Mouse (Mus musculus) testis, adult 2 months (tissue): ENCODE measurements around the gene Dock10. TPM values are rescaled to one million over a fixed set of nuclear protein-coding genes. Genes with fewer than 3 reads are reported as not detected.

Source experiments
- H3K27ac ChIP-seq: fragments of 200-500 bp; 2 replicates; pipeline ENCODE4 v1.5.1; 2012; ENCODE audit warnings: low read depth, low read length; ENCODE audit not compliant: control insufficient read depth, insufficient read depth
- H3K27me3 ChIP-seq: fragments of 200-500 bp; 2 replicates; pipeline ENCODE4 v1.6.1; 2012; ENCODE audit warnings: mild to moderate bottlenecking, low read length, moderate library complexity; ENCODE audit not compliant: control insufficient read depth, insufficient read depth
- H3K36me3 ChIP-seq: fragments of 200-500 bp; 2 replicates; pipeline ENCODE4 v1.6.1; 2012; ENCODE audit warnings: mild to moderate bottlenecking, low read length; ENCODE audit not compliant: control insufficient read depth, insufficient read depth
- H3K4me1 ChIP-seq: fragments of 200-500 bp; 2 replicates; pipeline ENCODE4 v1.6.1; 2012; ENCODE audit warnings: low read length; ENCODE audit not compliant: control insufficient read depth, insufficient read depth
- H3K4me3 ChIP-seq: fragments of 200-500 bp; 2 replicates; pipeline ENCODE4 v1.5.1; 2012; ENCODE audit warnings: low read depth, mild to moderate bottlenecking, low read length, moderate library complexity, mixed read lengths; ENCODE audit not compliant: control insufficient read depth
- CTCF ChIP-seq: fragments of 200-500 bp; IDR thresholded peaks from 2 replicates; pipeline ENCODE4 v1.5.1; 2012; ENCODE audit warnings: low read depth, mild to moderate bottlenecking, inconsistent platforms, low read length, moderate library complexity; ENCODE audit not compliant: control insufficient read depth, insufficient read depth, insufficient replicate concordance
- POLR2A ChIP-seq: fragments of 200-500 bp; IDR thresholded peaks from 2 replicates; pipeline ENCODE4 v1.6.1; 2012; ENCODE audit warnings: low read depth, mild to moderate bottlenecking, inconsistent platforms, low read length, moderate library complexity; ENCODE audit not compliant: control insufficient read depth
- polyA plus RNA-seq: library from polyadenylated mRNA; depleted of rRNA; stranded (reverse); fragments of >200 nt; gene quantifications from 2 replicates; pipeline ENCODE4 v1.2.3, GENCODE M21; 2012

Dock10 gene
- polyA plus RNA-seq, 1 experiment: 0.19 TPM

GRCm38 (mm10) chr1:80671056-80671455, 87.3 kb downstream of the Dock10 start:
- Histone ChIP-seq H3K4me1 (no peaks in the 10 kb centered on the region), H3K27me3 (no peaks in the 10 kb centered on the region), H3K36me3 (no peaks in the 10 kb centered on the region), H3K4me3 (no peak overlapping the region), H3K27ac (no peak overlapping the region)
- TF ChIP-seq POLR2A: no peak
- TF ChIP-seq CTCF: no peak

DNA sequence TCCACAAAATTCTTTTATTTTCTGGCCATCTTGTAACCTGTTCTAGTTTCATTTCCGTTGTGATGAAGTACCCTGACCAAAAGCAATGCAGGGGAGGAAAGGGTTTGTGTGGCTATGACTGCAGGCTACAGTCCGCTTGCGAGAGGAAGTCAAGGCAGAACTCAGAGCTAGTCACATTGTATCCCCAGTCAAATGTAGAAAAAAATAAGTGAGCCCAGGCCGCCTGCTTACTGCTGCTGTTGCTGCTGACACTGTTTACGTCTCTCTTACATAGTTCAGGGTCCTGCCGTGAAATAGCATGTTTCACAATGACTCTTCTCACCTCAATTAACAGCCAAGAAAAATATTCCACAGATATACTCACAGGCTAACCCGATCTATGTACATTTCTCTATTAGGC, 87.9 kb downstream of the Dock10 start:
- H3K36me3 ChIP-seq: no peaks in the 10 kb centered on the region
- no peak overlapping the region for H3K4me3 ChIP-seq
- H3K27ac ChIP-seq: no peak overlapping the region
- no peaks in the 10 kb centered on the region for H3K4me1 ChIP-seq
- no peak for TF ChIP-seq POLR2A
- TF ChIP-seq CTCF: no peak
- no peaks in the 10 kb centered on the region for H3K27me3 ChIP-seq

GRCm38 (mm10) chr1:80665761-80666160, 92.6 kb downstream of the Dock10 start:
- Histone ChIP-seq H3K4me3 (no peak overlapping the region), H3K4me1 (no peaks in the 10 kb centered on the region)
- TF ChIP-seq POLR2A (no peak), CTCF (no peak)

GRCm38 (mm10) chr1:80665161-80665560, 93.2 kb downstream of the Dock10 start:
- no peak overlapping the region for H3K27ac ChIP-seq
- H3K36me3 ChIP-seq: no peaks in the 10 kb centered on the region
- no peaks in the 10 kb centered on the region for H3K4me1 ChIP-seq
- no peak overlapping the region for H3K4me3 ChIP-seq
- TF ChIP-seq POLR2A (no peak), CTCF (no peak)
- no peaks in the 10 kb centered on the region for H3K27me3 ChIP-seq

More at GRCm38 (mm10) chr1:80665761-80666160, 92.6 kb downstream of the Dock10 start:
- H3K27ac ChIP-seq: no peak overlapping the region
- H3K27me3 ChIP-seq: no peaks in the 10 kb centered on the region
- no peaks in the 10 kb centered on the region for H3K36me3 ChIP-seq

- Histone ChIP-seq H3K27ac (no peak overlapping the region), H3K36me3 (no peaks in the 10 kb centered on the region), H3K27me3 (no peaks in the 10 kb centered on the region), H3K4me1 (no peaks in the 10 kb centered on the region), H3K4me3 (no peak overlapping the region)
- no peak for TF ChIP-seq CTCF
- no peak for TF ChIP-seq POLR2A
Observed at GRCm38 (mm10) chr1:80661506-80662402, 96.6 kb downstream of the Dock10 start.

DNA sequence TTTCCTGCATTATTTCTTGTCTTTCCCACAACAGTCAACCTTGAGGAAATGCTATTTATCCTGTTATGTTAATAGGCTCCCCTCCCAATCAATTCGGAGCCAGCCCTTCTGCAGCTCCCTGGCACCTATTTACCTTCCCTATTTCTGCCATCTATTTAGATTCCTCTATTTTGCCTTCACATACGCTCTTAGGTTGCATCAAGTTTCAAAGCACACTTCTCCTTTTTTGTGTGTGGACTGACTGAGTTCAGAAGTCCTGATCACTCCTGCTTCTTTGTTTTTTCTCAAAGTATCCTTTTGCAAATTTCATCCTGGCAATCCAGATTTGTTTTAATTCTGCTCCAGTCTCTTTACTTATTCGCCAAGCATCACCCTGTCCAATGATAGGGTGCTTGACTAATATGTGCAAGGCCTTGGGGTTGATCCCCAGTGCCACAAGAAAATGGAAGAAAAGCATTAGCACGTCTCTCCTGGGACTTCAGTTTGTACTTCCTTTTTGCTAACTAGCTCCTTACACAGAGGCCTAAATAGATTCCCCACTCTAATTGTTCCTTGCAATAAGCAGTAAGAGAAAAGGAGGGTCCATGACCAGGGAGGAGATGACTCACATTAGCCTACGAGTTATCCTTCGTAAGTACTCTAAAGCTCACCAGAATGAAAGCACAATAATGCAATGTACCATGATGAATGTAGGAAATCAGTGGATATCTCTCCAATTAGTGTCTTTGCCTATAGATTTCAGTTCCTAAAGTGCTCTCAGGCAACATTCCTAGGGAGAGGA, 98.7 kb downstream of the Dock10 start:
- TF ChIP-seq CTCF (no peak), POLR2A (no peak)
- no peaks in the 10 kb centered on the region for H3K4me1 ChIP-seq
- H3K27me3 ChIP-seq: no peaks in the 10 kb centered on the region
- no peaks in the 10 kb centered on the region for H3K36me3 ChIP-seq
- H3K27ac ChIP-seq: no peak overlapping the region
- H3K4me3 ChIP-seq: no peak overlapping the region

GRCm38 (mm10) chr1:80656389-80656788, 101.9 kb downstream of the Dock10 start:
- no peaks in the 10 kb centered on the region for H3K36me3 ChIP-seq
- H3K27me3 ChIP-seq: no peaks in the 10 kb centered on the region
- no peaks in the 10 kb centered on the region for H3K4me1 ChIP-seq
- no peak for TF ChIP-seq POLR2A
- TF ChIP-seq CTCF: no peak
- no peak overlapping the region for H3K27ac ChIP-seq
- H3K4me3 ChIP-seq: no peak overlapping the region
